Mouse (Mus musculus) limb, embryonic 14.5 days (tissue): ENCODE data around the gene Zfp423. TPM values are rescaled to one million over a fixed set of nuclear protein-coding genes. Genes with fewer than 3 reads are reported as not detected.

ENCODE experiments used
- ATAC-seq: fragments of 200-750 bp; cut with Nextera tagmentation; 2 replicates; pipeline ENCODE4 v1.8.0; 2017; ENCODE audit warnings: low read depth, moderate number of reproducible peaks, moderate TSS enrichment; ENCODE audit not compliant: low FRiP score
- DNase-seq: peaks from one replicate; pipeline ENCODE4 v3.0.0-alpha.2; 2015; ENCODE audit warnings: low spot score
- H3K27ac ChIP-seq: fragments of 300-500 bp; sonication (generic); replicated peaks from 2 replicates; pipeline ENCODE4 v1.5.1; 2014; ENCODE audit warnings: low read depth, mild to moderate bottlenecking, low read length, moderate library complexity, mixed read lengths
- H3K27me3 ChIP-seq: fragments of 300-500 bp; sonication (generic); 2 replicates; pipeline ENCODE4 v1.6.1; 2014; ENCODE audit warnings: low read length, mixed read lengths; ENCODE audit not compliant: control insufficient read depth, insufficient read depth
- H3K36me3 ChIP-seq: fragments of 300-500 bp; sonication (generic); 2 replicates; pipeline ENCODE4 v1.6.1; 2014; ENCODE audit warnings: mild to moderate bottlenecking, low read length, moderate library complexity, mixed read lengths; ENCODE audit not compliant: control insufficient read depth, insufficient read depth
- H3K4me1 ChIP-seq: fragments of 300-500 bp; sonication (generic); 2 replicates; pipeline ENCODE4 v1.6.1; 2014; ENCODE audit warnings: antibody characterized with exemption, low read length, mixed read lengths; ENCODE audit not compliant: control insufficient read depth, insufficient read depth
- H3K4me2 ChIP-seq: fragments of 300-500 bp; sonication (generic); replicated peaks from 2 replicates; pipeline ENCODE4 v1.6.1; 2014; ENCODE audit warnings: low read depth, mild to moderate bottlenecking, low read length, moderate library complexity; ENCODE audit not compliant: severe bottlenecking
- H3K4me3 ChIP-seq: fragments of 300-500 bp; sonication (generic); replicated peaks from 2 replicates; pipeline ENCODE4 v1.5.1; 2014; ENCODE audit warnings: low read length
- H3K9ac ChIP-seq: fragments of 300-500 bp; sonication (generic); 2 replicates; pipeline ENCODE4 v1.6.1; 2014; ENCODE audit warnings: mild to moderate bottlenecking, low read depth, low read length, moderate library complexity; ENCODE audit not compliant: severe bottlenecking
- H3K9me3 ChIP-seq: fragments of 300-500 bp; sonication (generic); 2 replicates; pipeline ENCODE4 v1.6.1; 2016; ENCODE audit warnings: low read length; ENCODE audit not compliant: control insufficient read depth
- POLR2A ChIP-seq: fragments of 200-500 bp; IDR thresholded peaks from 2 replicates; pipeline ENCODE4 v1.8.0; 2012; ENCODE audit warnings: inconsistent platforms, mild to moderate bottlenecking, moderate library complexity, borderline replicate concordance; ENCODE audit not compliant: insufficient read depth, insufficient read length; ENCODE audit errors: extremely low read depth
- WGBS: fragments of 180-500 bp; shearing (Covaris S2); extraction: QIAGEN DNeasy Blood & Tissue Kit; methylation state at CpG from one replicate; pipeline ENCODE4 v1.1.7; 2014; 5-methylcytosine and 5-hydroxymethylcytosine counted together
- polyA plus RNA-seq, 2 experiments: library from polyadenylated mRNA; depleted of rRNA in 1 of 2; stranded (reverse) in 1 of 2; unstranded in 1 of 2; fragments of >200 nt; fragmentation: Nextera tagmentation in 1 of 2; extraction: Ambion mirVana in 1 of 2; gene quantifications; 2 replicates each; pipeline versions ENCODE4 v1.2.1 to v1.2.3; 2012 to 2014

Zfp423 gene
- polyA plus RNA-seq, 2 experiments, result 24.4 to 46.4 TPM

GRCm38 (mm10) chr8:87753636-87754035, 205.8 kb downstream of the Zfp423 start:
- 0 out of 2 replicates have a peak, but pooled peaks cover 3% of the 10 kb centered on the region for H3K36me3 ChIP-seq
- H3K27ac ChIP-seq, result no peak overlapping the region
- H3K9ac ChIP-seq, result no peak overlapping the region
- no peak for TF ChIP-seq POLR2A
- no peak overlapping the region for H3K4me3 ChIP-seq
- no peak for DNase-seq
- WGBS, result 83% methylated on average over 2 of the region's 2 CpGs
- no peak overlapping the region for H3K4me2 ChIP-seq
- peaks cover 32% of the 10 kb centered on the region for H3K4me1 ChIP-seq
- H3K27me3 ChIP-seq, result no peaks in the 10 kb centered on the region
- ATAC-seq, result no peak
- no peaks in the 10 kb centered on the region for H3K9me3 ChIP-seq

GRCm38 (mm10) chr8:87753148-87753547, 206.2 kb downstream of the Zfp423 start:
- no peaks in the 10 kb centered on the region for H3K9me3 ChIP-seq
- TF ChIP-seq POLR2A, result no peak
- ATAC-seq (no peak), DNase-seq (no peak)
- H3K4me2 ChIP-seq, result no peak overlapping the region
- WGBS, result 36% methylated on average over 8 of the region's 8 CpGs
- no peak overlapping the region for H3K4me3 ChIP-seq
- no peaks in the 10 kb centered on the region for H3K27me3 ChIP-seq
- H3K27ac ChIP-seq, result no peak overlapping the region; the same call in 1 of the 2 replicates
- H3K36me3 ChIP-seq, result 0 out of 2 replicates have a peak, but pooled peaks cover under 1% of the 10 kb centered on the region
- H3K9ac ChIP-seq, result no peak overlapping the region
- peaks cover 32% of the 10 kb centered on the region for H3K4me1 ChIP-seq

- DNase-seq (peak; percentile 25), ATAC-seq (peak; percentile 35; the same call in 1 of the 2 replicates)
- 28% methylated on average over 13 of the region's 13 CpGs for WGBS
- no peak for TF ChIP-seq POLR2A
- Histone ChIP-seq H3K9ac (no peak overlapping the region), H3K36me3 (no peaks in the 10 kb centered on the region), H3K27me3 (no peaks in the 10 kb centered on the region), H3K4me2 (no peak overlapping the region), H3K9me3 (no peaks in the 10 kb centered on the region), H3K4me1 (peaks cover 35% of the 10 kb centered on the region), H3K27ac (no peak overlapping the region; the same call in 1 of the 2 replicates), H3K4me3 (no peak overlapping the region)
These were observed 206.7 kb downstream of the Zfp423 start for GRCm38 (mm10) chr8:87752710-87753109.

GRCm38 (mm10) chr8:87747582-87747981, 211.8 kb downstream of the Zfp423 start:
- H3K9me3 ChIP-seq, result no peaks in the 10 kb centered on the region
- H3K27ac ChIP-seq, result peak overlapping the region; percentile 21; the same call in 1 of the 2 replicates
- no peak overlapping the region for H3K9ac ChIP-seq
- no peaks in the 10 kb centered on the region for H3K36me3 ChIP-seq
- H3K4me1 ChIP-seq, result peaks cover 60% of the 10 kb centered on the region
- DNase-seq (peak; percentile 58), ATAC-seq (peak; percentile 17; the same call in 1 of the 2 replicates)
- WGBS, result 32% methylated on average over 8 of the region's 8 CpGs
- H3K4me3 ChIP-seq, result no peak overlapping the region
- no peak overlapping the region for H3K4me2 ChIP-seq
- no peak for TF ChIP-seq POLR2A
- H3K27me3 ChIP-seq, result no peaks in the 10 kb centered on the region

GRCm38 (mm10) chr8:87747142-87747541, 212.3 kb downstream of the Zfp423 start:
- DNase-seq, result no peak
- Histone ChIP-seq H3K4me1 (peaks cover 60% of the 10 kb centered on the region), H3K4me3 (no peak overlapping the region), H3K9me3 (no peaks in the 10 kb centered on the region), H3K4me2 (no peak overlapping the region), H3K27me3 (no peaks in the 10 kb centered on the region), H3K36me3 (no peaks in the 10 kb centered on the region), H3K9ac (no peak overlapping the region), H3K27ac (peak overlapping the region; percentile 21; the same call in 1 of the 2 replicates)
- 38% methylated on average over 8 of the region's 8 CpGs for WGBS
- no peak for ATAC-seq
- no peak for TF ChIP-seq POLR2A
